Mouse (Mus musculus) E14TG2a.4 (cell line): ENCODE results near the gene Ppm1h.

ENCODE experiments used
- CTCF ChIP-seq: conservative IDR thresholded peaks from 2 replicates; pipeline ENCODE4 v1.5.1; 2014; ENCODE audit warnings: low read length
- NANOG ChIP-seq: IDR thresholded peaks from 2 replicates; pipeline ENCODE4 v1.6.1; 2014; ENCODE audit warnings: borderline replicate concordance, low read length, mixed read lengths
- POU5F1 ChIP-seq: IDR thresholded peaks from 2 replicates; pipeline ENCODE4 v1.6.1; 2014; ENCODE audit warnings: low read length, borderline replicate concordance

DNA sequence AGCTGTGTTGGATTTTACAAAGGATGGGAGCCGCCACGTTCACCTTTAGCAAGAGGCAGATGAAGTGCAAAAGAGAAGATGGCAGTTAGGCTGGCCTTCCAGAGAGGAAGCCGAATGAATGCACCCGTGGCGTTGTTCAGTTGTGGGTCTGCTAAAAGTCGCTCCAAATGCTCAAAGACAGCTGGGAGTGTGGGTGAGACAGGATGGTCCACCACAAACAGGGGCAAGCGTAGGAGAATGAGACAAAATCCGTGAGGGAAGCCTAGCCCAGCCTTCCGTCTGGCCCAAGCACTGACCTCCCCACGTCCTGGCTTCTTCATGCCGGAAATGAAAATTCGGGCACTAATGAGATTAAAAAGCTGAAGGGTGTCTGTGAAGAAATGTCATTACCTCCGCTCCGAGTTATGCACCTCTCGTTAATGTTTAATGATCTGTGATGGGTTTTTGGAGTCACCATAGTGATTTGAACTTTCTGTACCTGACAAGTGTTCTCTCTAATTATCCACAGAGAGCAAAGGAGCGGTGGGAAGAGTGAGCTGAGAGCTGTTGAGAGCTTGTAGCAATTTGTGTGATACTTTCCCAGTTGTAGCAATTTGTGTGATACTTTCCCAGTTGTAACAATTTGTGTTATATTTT lies 148.3 kb downstream of the Ppm1h start:
- TF ChIP-seq CTCF = no peak
- TF ChIP-seq NANOG = no peak
- no peak for TF ChIP-seq POU5F1
